Mouse (Mus musculus) left cerebral cortex, postnatal 36 days (tissue): ENCODE results near the gene Cttnbp2nl. TPM values are rescaled to one million over a fixed set of nuclear protein-coding genes. Genes with fewer than 3 reads are reported as not detected.

Experiments
- DNase-seq, 2 experiments: peaks; one replicate each; pipeline ENCODE4 v3.0.0; 2021 to 2022; ENCODE audit warnings: low spot score in 2 of 2, mixed read lengths in 1 of 2
- intact Hi-C: fragments of 180-260 bp; cut with DNase I; formaldehyde crosslinking; loops from one replicate; pipeline ENCODE4 v1.15.1; 2025
- total RNA-seq, 2 experiments: library from RNA; stranded (reverse); gene quantifications; 2 replicates each; pipeline ENCODE4 v1.2.3; 2021

Cttnbp2nl gene
- total RNA-seq, 2 experiments from 2014 or later: 24.3 to 25.4 TPM

- intact Hi-C loops: no loop called here
- DNase-seq: peak; percentile 42 to 57
These were observed 59.1 kb downstream of the Cttnbp2nl start for GRCm38 (mm10) chr3:104993800-104994199.

GRCm38 (mm10) chr3:104992709-104993388 is 60.1 kb downstream of the Cttnbp2nl start:
- DNase-seq: peak; percentile 87 to 89
- intact Hi-C loops: loop anchor here (1.0 kb wide), 2 partner anchors 62 to 66 kb away; no protein-coding TSS in a partner anchor

GRCm38 (mm10) chr3:104991703-104992102 is 61.2 kb downstream of the Cttnbp2nl start:
- intact Hi-C loops: loop anchor here (1.0 kb wide), 2 partner anchors 64 to 68 kb away; no protein-coding TSS in a partner anchor
- no peak for DNase-seq

- intact Hi-C loops: no loop called here
- DNase-seq: no peak
These were observed 65.1 kb downstream of the Cttnbp2nl start for GRCm38 (mm10) chr3:104987884-104988283.

GRCm38 (mm10) chr3:104979735-104980134 is 73.2 kb downstream of the Cttnbp2nl start:
- intact Hi-C loops: no loop called here

GRCm38 (mm10) chr3:104967548-104968300 is 85.2 kb downstream of the Cttnbp2nl start:
- DNase-seq: peak; percentile 87 to 91
- intact Hi-C loops: loop anchor here (10.0 kb wide), 1 partner anchor 253 kb away; no protein-coding TSS in a partner anchor

More at GRCm38 (mm10) chr3:104979735-104980134, 73.2 kb downstream of the Cttnbp2nl start:
- DNase-seq: no peak

- intact Hi-C loops: loop anchor here (10.0 kb wide), 1 partner anchor 251 kb away; no protein-coding TSS in a partner anchor
- DNase-seq: no peak
These were observed 86.9 kb downstream of the Cttnbp2nl start for GRCm38 (mm10) chr3:104965991-104966554.

- intact Hi-C loops: loop anchor here (10.0 kb wide), 1 partner anchor 250 kb away; no protein-coding TSS in a partner anchor
- no peak for DNase-seq
These were observed 87.7 kb downstream of the Cttnbp2nl start for GRCm38 (mm10) chr3:104965070-104965855.

GRCm38 (mm10) chr3:104963331-104964276 is 89.3 kb downstream of the Cttnbp2nl start:
- DNase-seq: no peak
- intact Hi-C loops: loop anchor here (10.0 kb wide), 1 partner anchor 249 kb away; no protein-coding TSS in a partner anchor

- intact Hi-C loops: loop anchor here (10.0 kb wide), 1 partner anchor 248 kb away; no protein-coding TSS in a partner anchor
- DNase-seq: no peak
These were observed 90.1 kb downstream of the Cttnbp2nl start for GRCm38 (mm10) chr3:104962866-104963265.

- DNase-seq: no peak
- intact Hi-C loops: loop anchor here (10.0 kb wide), 1 partner anchor 247 kb away; no protein-coding TSS in a partner anchor
These were observed 90.8 kb downstream of the Cttnbp2nl start for GRCm38 (mm10) chr3:104962141-104962611.

- intact Hi-C loops: loop anchor here (10.0 kb wide), 1 partner anchor 247 kb away; no protein-coding TSS in a partner anchor
- no peak for DNase-seq
These were observed 91.6 kb downstream of the Cttnbp2nl start, which contains the start of gene Wnt2b for GRCm38 (mm10) chr3:104961066-104962059. Gene Wnt2b, minus strand, starts transcription at chr3:104961921.

- DNase-seq: no peak
- intact Hi-C loops: loop anchor here (10.0 kb wide), 1 partner anchor 246 kb away; no protein-coding TSS in a partner anchor
These were observed 92.6 kb downstream of the Cttnbp2nl start for GRCm38 (mm10) chr3:104960026-104961000.

GRCm38 (mm10) chr3:104956131-104956581 is 96.8 kb downstream of the Cttnbp2nl start:
- intact Hi-C loops: no loop called here
- DNase-seq: no peak

GRCm38 (mm10) chr3:104954551-104954950 is 98.4 kb downstream of the Cttnbp2nl start:
- intact Hi-C loops: no loop called here
- DNase-seq: no peak
